Mouse (Mus musculus): ENCODE measurements at regions not wholly inside any gene's neighbourhood (a gene's known extent, or its start where the extent isn't known, plus 50 kb on each side); places are given as distances from the start of the nearest gene placed in this dataset.

DNA sequence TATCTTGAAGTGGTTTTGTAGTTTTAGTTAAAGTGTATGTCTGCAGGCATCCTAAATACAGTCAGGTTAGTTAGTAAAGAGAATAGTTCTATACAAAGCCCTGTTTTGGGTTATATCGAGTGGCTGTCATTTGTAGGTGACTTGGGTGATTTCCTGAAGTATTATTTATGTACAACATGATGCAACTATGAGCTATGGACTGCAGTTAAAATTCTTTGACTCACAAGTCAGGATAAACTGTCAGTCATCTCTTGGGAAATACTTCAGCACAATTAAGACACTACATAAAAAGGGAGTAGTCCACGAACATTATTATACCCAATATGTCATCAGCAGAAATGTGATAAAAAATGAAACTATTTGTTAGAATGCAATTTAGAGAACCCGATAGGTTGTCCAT is 554.2 kb downstream of the Nr2f2 start:
- TF ChIP-seq CTCF (IDR thresholded peaks at IDR 0.05; ENCODE audit: low read depth, low read length) (no peak), POLR2A (IDR thresholded peaks at IDR 0.05; ENCODE audit: extremely low read depth, insufficient read depth, low read length) (no peak)

Data from liver, adult 2 months (tissue).